Mouse (Mus musculus) naive thymus-derived CD4-positive, alpha-beta T cell, adult 2 months (primary cell): ENCODE results near the gene Bok.
A peak's percentile ranks its signal among the peaks of the same experiment; 100 is the strongest.

Experiments
- DNase-seq: peaks from one replicate; pipeline ENCODE4 v3.0.0-alpha.2; 2011; ENCODE audit warnings: low read depth

Bok gene

DNA sequence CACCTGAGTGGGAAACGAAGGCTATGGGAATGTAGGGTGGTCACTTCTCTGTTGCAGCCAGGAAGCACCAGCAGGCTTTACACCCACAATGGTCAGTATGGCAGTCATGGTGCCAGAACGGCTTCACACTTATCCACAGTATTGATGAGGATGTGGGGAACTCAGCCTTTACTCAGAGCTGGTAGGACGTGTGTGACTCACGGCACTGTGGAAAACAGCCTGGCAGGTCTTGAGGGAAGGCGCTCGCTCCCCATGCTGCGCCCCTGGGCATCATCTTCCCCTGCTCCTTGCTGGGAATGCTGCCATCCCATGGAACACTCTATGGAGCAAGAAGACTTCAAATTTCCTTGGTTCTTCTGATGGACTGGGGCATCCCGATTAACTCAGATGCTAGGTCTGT, 5.6 kb downstream of the Bok start:
- no peak for DNase-seq

DNA sequence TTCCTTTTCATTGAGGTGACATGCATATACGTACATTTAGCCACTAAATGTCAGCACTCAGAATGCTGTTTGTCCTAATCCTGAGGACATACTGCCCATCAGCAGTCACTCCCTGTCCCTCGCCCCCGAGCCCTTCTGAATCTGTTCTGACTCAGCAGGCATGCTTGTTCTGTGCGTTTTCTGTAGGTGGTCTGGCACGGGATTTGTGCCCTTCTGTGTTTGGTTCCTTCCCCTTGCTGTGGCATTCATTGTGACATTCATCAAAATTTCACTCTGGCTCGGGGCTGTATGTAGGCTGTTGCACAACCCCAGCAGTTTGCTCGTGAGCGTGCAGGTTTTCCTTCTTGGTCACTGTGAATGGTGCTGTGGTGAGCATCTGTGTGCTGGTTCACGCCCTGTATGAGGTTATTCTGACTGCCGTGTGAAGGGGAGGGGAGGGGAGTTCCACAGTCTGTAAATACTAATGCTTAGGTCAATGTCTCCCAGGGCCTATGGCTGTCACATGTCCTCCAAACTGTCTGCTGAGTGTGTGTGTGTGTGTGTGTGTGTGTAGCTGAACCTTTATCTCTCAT, 6.4 kb downstream of the Bok start:
- no peak for DNase-seq

DNA sequence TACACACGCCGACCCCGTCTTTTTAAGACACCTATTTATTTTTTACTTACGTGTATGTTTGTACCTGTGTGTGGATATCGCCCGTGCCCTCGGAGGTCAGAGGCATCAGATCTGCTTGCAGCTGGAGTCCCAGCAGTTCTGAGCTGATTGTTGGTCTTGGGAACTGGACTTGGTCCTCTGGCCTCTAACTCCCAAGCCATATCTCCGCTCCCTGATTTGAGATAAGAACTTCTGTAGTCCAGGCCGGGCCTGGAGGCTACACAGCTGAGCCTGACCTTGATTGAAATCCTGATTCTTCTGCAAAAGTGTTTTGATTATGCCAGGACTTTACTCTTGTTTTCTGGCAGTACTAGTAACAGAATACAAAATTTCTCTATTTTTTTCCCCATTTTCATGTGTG, 7.3 kb downstream of the Bok start:
- DNase-seq = no peak

DNA sequence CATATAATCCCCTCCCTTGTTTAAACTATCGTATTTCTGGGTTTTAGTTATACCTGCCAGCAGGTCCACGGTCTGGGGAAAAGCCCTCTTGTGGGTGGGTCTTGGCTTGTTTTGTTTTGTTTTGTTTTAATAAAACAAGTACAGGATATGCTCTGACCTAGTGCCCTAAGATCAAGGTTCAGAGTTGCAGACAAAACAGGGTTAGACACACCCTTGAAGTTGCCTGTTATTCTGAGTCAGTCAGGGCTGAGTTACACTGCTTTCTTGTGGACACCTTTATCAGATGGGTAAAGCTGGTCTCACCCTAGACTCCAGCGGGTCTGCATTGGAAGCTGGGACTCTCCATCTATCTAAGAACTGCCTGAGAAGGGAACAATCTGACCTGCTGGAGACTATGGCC, 8.0 kb downstream of the Bok start:
- DNase-seq = no peak

DNA sequence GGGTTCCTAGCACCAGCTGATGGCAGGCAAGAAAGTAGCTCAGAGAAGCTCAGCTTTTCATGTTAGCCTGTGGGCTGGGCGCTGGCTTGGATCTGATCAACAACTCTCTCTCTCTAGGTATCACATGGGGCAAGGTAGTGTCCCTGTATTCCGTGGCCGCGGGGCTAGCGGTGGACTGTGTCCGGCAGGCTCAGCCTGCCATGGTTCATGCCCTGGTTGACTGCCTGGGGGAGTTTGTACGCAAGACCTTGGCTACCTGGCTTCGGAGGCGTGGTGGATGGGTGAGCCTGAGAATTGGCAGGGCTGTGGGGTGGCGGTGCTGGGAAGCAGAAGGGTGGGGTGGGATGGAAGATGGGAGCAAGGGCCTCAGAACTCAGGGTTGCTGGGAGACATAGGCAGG, 8.5 kb downstream of the Bok start:
- DNase-seq = no peak

DNA sequence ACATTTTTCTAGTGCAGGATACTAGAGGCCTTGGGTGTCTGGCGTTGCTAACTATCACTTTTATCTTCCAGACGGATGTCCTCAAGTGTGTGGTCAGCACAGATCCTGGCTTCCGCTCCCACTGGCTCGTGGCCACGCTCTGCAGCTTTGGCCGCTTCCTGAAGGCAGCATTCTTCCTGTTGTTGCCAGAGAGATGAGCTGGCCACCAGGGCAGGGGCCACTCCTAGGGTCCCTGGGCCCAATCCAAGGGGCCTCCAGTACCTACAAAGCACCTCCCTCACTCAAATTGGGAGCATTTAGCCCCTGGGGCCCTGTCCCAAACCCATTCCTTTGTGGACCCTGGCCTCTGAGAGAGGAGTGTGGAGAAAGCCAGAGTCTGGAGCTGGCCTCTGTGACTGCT, 9.5 kb downstream of the Bok start:
- DNase-seq = no peak

DNA sequence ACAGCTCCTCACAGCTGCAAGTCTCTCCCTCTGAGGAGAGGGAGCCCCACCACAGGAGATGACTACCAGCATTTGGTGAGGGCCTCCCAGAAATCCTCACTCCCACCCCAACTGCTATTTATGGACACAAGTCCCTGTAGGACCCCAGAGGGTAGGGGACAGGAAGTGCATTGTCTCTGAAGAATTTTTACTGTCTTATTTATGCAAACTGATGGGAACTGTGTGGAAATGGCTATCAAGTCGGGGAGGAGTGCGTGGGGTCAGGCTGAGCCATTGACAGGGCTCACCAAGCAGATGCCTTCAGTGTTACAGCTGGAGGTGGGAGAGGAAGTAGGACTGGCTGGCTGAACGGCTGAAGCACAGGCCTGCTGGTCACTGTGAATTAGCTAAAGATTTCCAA, 11.9 kb downstream of the Bok start:
- DNase-seq = no peak

DNA sequence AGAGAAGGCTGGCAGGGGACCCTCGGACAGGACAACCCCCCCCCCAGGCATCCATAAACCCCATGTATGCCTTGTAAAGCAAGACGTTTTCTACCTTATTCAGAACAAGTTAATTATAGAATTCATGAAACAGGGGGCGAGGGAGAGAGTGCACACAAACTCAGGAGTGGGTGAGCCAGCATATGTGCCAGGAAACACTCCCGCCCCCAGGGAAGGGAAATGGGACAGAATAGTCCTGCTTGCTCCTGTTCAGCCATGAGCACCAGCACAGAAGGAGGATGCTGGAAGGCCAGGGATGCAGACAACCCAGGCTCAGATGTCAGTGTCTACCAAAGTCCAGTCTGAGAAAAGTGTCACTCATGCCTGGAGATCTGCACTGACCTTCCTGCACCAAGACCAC, 13.7 kb downstream of the Bok start:
- DNase-seq = no peak

DNA sequence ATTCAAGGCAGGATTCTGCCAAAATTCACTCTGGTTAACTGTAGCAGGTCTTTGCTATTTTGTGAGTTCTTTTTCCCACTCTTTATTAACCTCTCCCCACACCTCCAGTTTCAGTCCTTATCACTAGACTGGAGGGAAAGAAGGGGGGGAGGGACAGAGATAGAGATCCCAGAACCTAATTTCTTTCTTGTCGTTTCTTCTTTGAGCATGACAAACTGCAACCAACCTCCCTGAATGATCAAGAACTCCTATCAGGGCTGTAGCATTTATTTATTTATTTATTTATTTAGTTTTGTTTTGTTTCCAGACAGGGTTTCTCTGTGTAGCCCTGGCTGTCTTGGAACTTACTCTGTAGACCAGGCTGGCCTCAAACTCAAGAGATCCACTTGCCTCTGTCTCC, 16.6 kb downstream of the Bok start:
- DNase-seq = no peak

DNA sequence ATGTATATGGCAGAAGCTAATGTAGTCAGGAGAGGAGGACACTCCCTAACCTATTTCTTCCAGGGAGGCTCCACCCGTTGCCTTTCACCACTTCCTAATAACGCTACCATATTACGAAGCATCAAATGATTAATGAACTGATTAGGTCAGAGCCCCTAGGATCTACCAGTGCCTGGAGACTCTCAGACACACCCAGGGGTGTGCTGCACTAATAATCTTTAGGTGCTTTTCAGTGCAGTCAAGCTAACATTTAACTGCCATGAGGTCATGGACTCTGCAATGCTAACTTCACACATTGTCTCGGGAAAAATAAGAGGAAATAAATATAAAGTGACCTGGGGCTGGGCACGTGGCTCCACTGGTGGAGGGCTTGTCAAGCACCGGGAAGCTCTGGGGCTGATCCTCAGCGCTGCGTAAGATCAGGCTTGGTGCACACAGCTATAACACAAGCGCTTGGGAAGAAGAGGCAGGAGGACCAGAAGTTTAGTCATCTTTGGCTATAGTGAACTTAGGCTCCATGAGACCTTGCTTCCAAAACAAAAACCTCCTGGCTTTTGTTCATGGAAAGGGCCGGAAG, 18.1 kb downstream of the Bok start:
- DNase-seq = no peak

DNA sequence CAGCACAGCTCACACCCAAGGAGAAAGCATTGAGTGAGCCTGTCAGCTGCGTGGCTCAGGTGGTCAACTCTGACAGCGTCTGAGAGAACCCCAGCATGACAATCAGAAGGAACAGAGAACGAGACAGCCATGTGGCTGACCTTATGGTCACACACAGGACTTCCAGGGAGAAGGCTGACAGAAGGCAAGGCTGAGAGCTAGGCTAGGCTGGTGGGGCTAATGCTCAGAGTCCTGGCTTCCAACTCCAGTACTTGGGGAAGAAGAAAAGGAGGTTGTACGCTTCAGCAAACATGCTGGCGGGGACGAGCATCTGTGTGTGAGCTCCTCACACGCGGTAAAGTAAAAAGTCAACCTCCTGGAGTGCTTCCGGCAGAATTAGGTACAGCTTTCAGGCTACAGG, 18.9 kb downstream of the Bok start:
- DNase-seq = no peak

DNA sequence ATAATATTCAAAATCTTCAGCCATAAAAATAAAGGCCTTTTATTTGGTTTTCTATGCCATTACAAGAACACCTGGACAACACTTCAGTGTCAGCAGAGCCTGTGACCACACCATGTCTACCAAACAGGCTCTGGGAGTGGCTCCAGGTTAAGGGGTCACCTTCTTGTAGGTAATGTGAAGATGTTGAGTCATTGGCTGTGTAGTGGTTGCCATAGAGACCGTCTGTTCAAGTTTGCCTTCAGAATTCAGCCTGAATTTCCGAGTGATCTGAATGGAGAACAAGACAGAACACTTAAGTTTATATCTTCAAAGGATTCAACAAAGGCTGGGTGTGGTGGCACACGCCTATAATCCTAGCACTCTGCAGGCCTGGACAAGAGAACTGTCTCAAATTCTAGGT, 19.9 kb downstream of the Bok start:
- DNase-seq = no peak

DNA sequence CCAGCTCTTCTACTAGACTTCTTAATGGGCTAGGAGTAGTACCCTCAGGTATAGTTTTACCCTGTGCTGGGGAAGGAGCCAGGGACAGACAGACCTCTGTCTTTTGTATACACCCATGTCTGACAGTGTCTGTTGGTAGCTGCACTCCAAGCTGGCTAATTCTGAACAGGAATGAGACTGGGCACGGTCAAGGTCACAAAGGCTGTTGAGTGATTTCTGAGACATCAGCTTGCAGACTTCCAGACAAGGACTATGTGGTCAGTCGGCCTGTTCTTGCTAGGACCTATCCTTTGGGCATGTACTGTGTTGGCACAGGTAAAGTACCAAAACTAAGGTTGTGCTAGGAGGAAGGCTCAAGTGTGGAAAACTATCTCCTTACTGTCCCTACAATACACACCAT, 30.7 kb downstream of the Bok start:
- DNase-seq = no peak

DNA sequence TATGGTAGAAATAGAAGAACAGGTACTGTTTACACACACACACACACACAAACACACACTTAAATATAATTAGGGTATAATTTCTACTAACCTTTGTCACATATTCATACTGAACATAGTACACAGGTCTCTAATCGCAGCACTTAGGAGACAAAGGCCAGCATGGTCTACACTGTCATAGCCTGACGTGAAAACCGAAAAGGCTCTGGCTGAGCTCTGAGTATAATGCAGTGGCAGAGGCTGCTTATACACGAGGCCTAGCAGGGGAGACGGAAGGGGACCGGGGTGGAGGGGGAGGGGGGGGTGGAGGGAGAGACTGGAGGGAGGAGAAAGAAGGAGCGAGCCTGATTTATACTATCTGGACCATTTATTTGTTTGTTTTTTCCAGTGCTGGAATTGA, 36.1 kb downstream of the Bok start:
- DNase-seq = no peak

DNA sequence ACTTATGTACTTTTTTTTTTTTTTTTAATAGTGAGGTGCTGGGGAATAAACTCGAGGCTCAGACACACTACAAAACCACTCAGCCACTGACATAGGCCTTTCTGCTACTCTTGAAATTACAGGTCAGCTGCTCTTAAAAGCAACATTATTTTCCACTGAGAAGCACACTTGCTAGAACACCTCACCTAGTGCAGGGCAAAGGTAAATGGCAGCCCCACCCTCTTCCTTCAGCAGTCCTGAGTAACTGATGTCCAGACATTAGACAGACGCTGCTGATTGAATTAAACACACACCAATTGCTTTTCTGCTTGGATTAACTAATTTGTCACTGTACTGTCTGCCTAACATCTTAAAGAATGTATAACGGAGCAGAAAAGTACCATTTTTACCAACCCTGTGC, 39.2 kb downstream of the Bok start:
- no peak for DNase-seq

DNA sequence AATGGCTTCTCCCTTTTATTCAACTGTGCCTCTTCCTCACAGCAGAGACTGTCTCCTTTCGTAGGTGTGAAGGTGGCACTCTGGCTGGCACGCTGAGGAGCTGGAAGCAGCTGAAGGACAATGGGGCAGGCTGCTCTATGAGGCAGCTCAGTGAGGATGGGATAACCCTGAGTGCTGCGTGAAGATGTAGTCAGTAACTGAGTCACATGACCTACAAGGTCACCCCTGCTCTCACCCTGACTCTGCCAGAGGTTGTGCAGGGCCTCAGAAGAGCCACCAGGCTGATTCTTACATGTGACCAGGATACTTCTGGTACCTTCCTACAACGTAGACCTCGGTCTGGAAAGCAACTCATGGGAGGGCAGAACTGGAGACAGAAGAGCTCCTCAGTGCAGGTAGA, 40.2 kb downstream of the Bok start:
- no peak for DNase-seq

DNA sequence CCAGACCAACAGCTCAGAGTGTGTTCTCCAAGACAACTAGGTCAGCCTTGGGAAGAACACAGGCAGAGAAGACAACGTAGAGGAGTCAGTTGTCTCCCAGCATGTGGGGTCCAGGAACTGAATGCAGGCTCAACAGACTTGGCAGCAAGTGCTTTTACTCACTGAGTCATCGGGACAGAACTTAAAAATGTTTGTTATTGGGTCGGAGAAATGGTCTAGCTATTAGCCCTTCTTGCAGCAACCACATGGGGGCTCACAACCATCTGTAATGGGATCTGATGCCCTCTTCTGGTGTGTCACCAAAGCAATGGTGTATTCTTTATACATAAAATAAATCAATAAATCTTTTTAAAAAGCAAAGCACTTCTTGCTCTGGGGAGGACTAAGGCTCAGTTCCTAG, 40.7 kb downstream of the Bok start:
- DNase-seq = no peak

DNA sequence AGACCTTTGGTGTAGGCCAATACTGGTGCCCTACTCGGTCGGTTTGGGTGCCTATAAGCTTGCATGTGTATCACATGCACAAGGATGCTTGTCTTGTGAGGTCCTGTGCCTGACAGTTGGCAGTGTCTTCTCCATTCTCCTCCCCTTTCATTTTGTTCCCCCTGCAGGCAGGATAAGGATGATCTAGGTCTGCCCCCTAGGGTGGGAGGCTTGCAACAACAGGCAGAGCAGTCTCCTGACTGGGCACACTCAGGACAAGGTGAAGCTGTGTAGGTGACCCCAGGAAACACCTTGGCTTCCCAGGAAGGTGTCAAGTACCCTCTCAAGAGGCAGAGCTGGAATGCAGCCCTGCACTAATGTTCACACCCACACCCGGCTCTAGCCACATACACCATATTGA, 41.5 kb downstream of the Bok start:
- DNase-seq = peak; percentile 49

DNA sequence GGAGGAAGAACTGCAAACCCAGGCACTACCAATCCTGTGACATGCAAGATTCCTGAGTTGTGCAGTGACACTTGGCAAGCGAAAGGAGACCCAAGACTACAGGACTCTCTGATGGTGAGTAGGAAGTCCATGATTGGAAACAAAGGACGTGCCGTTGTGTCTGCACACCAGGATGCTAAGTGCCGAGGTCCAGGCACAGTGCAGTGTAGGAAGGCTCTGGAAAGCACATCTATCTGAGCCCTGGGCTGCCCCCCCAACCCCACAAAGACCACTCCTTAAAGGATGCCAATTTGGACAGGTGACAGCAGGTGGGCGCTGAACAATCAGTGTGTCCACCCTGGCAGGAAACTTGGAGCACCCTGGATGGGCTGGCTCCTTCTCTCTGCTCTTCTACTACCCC, 45.6 kb downstream of the Bok start:
- no peak for DNase-seq

DNA sequence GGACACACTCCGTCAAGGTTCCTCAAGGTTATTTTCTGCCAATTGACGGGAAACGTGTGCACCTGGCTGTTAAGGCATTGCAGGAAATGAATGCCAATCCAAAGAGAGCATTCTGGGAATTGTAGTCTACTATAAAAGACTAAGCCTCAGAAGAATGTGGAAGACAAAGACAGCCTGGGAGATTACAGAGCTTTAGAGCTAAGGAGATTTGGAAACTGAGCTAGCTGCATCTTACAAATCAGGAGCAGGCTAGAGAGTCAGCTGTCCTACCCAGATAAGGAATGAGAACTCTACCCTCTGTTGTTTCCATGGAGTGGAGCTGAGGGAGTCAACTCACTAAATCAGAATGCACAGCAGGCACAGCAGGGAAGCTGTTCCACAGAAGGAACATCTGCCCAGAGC, 46.4 kb downstream of the Bok start:
- no peak for DNase-seq

DNA sequence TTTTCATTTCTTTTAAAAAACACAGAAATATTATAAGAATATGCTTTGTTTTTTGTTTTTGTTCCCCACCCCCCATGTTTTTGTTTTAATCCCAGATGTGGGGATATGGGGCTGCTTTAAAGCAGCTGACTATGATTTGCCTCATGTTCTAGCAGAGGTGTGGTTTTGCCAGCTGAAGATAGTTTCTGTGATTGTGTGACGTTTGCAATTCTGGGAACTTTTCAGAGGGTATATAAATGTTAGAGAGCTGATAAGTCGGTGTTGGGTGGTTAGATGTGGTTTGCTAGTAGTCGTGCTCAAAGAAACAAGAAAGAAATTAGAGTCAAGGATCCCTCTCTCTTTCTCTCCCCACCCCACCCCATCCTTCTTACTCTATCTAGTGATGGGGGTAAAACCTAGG, 50.4 kb downstream of the Bok start:
- peak; percentile 45 for DNase-seq

DNA sequence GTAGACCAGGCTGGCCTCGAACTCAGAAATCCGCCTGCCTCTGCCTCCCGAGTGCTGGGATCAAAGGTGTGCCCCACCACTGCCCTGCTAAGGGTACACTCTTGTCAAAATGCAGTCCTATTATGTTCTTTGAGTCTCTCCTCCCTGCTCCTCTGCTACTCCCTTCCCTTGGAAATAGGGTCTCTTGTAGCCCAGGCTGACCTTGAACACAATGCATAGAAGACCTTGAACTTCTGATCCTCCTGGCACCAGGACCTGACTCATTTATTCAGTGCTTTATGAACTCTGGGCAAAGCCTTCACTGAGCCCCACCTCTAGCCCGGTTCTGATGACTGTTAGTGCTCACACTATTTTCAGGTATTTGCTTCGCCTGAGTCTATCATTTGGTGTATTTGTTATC, 52.3 kb downstream of the Bok start:
- DNase-seq = no peak

DNA sequence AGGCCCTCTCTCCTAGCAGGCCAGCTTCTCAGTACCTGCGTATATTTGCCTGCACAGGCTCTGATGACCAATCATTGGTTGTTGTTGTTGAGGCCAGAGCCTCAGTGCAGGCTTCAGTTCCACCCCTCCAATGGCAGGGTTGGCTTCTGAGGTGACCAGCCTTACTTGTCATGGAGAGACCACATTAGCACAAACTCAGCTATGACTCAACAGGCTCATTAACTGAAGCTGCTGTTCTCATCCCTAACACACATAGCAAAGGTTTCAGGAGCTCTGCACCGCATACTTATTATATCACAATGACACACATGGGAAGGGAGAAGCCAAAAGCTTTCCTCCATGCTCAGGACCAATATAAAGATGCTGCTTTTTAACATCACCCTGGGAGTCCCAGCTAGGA, 55.2 kb downstream of the Bok start:
- no peak for DNase-seq

DNA sequence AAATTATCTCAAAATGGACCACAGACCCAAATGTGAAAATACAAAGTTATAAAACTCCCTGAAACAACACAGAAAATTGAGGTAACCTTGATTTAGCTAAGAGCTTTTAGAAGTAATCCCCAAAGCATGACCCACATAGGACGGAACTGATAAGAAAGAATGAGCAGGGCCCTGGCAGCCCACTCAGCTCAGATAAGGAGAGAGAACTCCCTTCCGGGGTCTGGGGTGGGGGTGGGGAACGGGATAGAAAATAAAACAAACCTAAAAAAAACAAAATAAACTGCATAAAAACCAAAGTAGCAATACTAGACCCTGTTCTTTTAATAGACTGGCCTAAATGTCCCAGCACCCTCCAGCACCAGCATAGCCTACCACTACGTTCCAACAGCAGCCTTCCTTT, 56.5 kb downstream of the Bok start:
- no peak for DNase-seq

DNA sequence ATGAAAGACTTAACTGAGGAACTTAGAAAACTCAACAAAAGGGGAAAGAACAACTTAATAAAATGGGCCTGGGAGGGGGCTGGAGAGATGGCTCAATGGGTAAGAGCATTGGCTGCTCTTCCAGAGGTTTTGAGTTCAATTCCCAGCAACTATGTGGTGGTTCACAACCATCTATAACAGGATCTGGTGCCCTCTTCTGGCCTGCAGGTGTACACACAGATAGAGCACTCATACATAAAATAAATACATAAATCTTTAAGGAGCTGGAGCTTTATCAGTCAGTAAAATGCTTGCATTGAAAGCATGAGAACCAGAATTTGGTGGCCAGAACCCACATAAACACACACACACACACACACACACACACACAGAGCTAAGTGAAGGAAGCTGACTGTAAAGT, 57.5 kb downstream of the Bok start:
- DNase-seq = peak; percentile 30
